Mouse (Mus musculus) testis, adult 2 months (tissue): ENCODE results near the gene Pllp. TPM values are rescaled to one million over a fixed set of nuclear protein-coding genes. Genes with fewer than 3 reads are reported as not detected.

ENCODE experiments used
- H3K27ac ChIP-seq: fragments of 200-500 bp; 2 replicates; pipeline ENCODE4 v1.5.1; 2012; ENCODE audit warnings: low read depth, low read length; ENCODE audit not compliant: control insufficient read depth, insufficient read depth
- H3K27me3 ChIP-seq: fragments of 200-500 bp; 2 replicates; pipeline ENCODE4 v1.6.1; 2012; ENCODE audit warnings: mild to moderate bottlenecking, low read length, moderate library complexity; ENCODE audit not compliant: control insufficient read depth, insufficient read depth
- H3K36me3 ChIP-seq: fragments of 200-500 bp; 2 replicates; pipeline ENCODE4 v1.6.1; 2012; ENCODE audit warnings: mild to moderate bottlenecking, low read length; ENCODE audit not compliant: control insufficient read depth, insufficient read depth
- H3K4me1 ChIP-seq: fragments of 200-500 bp; 2 replicates; pipeline ENCODE4 v1.6.1; 2012; ENCODE audit warnings: low read length; ENCODE audit not compliant: control insufficient read depth, insufficient read depth
- H3K4me3 ChIP-seq: fragments of 200-500 bp; 2 replicates; pipeline ENCODE4 v1.5.1; 2012; ENCODE audit warnings: low read depth, mild to moderate bottlenecking, low read length, moderate library complexity, mixed read lengths; ENCODE audit not compliant: control insufficient read depth
- CTCF ChIP-seq: fragments of 200-500 bp; IDR thresholded peaks from 2 replicates; pipeline ENCODE4 v1.5.1; 2012; ENCODE audit warnings: low read depth, mild to moderate bottlenecking, inconsistent platforms, low read length, moderate library complexity; ENCODE audit not compliant: control insufficient read depth, insufficient read depth, insufficient replicate concordance
- POLR2A ChIP-seq: fragments of 200-500 bp; IDR thresholded peaks from 2 replicates; pipeline ENCODE4 v1.6.1; 2012; ENCODE audit warnings: low read depth, mild to moderate bottlenecking, inconsistent platforms, low read length, moderate library complexity; ENCODE audit not compliant: control insufficient read depth
- polyA plus RNA-seq: library from polyadenylated mRNA; depleted of rRNA; stranded (reverse); fragments of >200 nt; gene quantifications from 2 replicates; pipeline ENCODE4 v1.2.3, GENCODE M21; 2012

The Pllp gene
- polyA plus RNA-seq, 1 experiment, result 0.65 TPM

GRCm38 (mm10) chr8:94674384-94674783 lies 21.7 kb downstream of the Pllp start:
- Histone ChIP-seq H3K36me3 (no peaks in the 10 kb centered on the region; the same call in none of the 2 replicates), H3K4me1 (no peaks in the 10 kb centered on the region), H3K4me3 (no peak overlapping the region), H3K27ac (no peak overlapping the region), H3K27me3 (no peaks in the 10 kb centered on the region)
- TF ChIP-seq CTCF (no peak), POLR2A (no peak)

GRCm38 (mm10) chr8:94666456-94667308 lies 29.4 kb downstream of the Pllp start, which contains the start of gene Arl2bp:
Gene Arl2bp, plus strand, starts transcription at chr8:94666600.
- Histone ChIP-seq H3K4me1 (no peaks in the 10 kb centered on the region), H3K27ac (peak within 1 kb of the TSS; percentile 98)

GRCm38 (mm10) chr8:94664722-94665121 lies 31.4 kb downstream of the Pllp start:
- peak overlapping the region; percentile 14 for H3K4me3 ChIP-seq
- H3K27me3 ChIP-seq, result no peaks in the 10 kb centered on the region
- H3K27ac ChIP-seq, result no peak overlapping the region
- peaks cover 1% of the 10 kb centered on the region; the same call in 1 of the 2 replicates for H3K36me3 ChIP-seq
- no peaks in the 10 kb centered on the region for H3K4me1 ChIP-seq
- no peak for TF ChIP-seq CTCF
- TF ChIP-seq POLR2A, result no peak

More at GRCm38 (mm10) chr8:94666456-94667308, 29.4 kb downstream of the Pllp start, which contains the start of gene Arl2bp:
- H3K36me3 ChIP-seq, result peaks cover 1% of the 10 kb centered on the region
- H3K27me3 ChIP-seq, result no peaks in the 10 kb centered on the region
- peak within 1 kb of the TSS; percentile 99 for H3K4me3 ChIP-seq
- TF ChIP-seq CTCF (no peak), POLR2A (peak; percentile 28)

GRCm38 (mm10) chr8:94660418-94660817 lies 35.7 kb downstream of the Pllp start:
- Histone ChIP-seq H3K36me3 (no peaks in the 10 kb centered on the region; the same call in 1 of the 2 replicates), H3K4me3 (no peak overlapping the region), H3K27me3 (no peaks in the 10 kb centered on the region), H3K27ac (no peak overlapping the region), H3K4me1 (no peaks in the 10 kb centered on the region)
- no peak for TF ChIP-seq POLR2A
- no peak for TF ChIP-seq CTCF

GRCm38 (mm10) chr8:94658031-94658430 lies 38.0 kb downstream of the Pllp start:
- Histone ChIP-seq H3K36me3 (peaks cover 1% of the 10 kb centered on the region; the same call in 1 of the 2 replicates), H3K4me3 (peak overlapping the region; percentile 8), H3K4me1 (no peaks in the 10 kb centered on the region), H3K27ac (no peak overlapping the region), H3K27me3 (no peaks in the 10 kb centered on the region)
- TF ChIP-seq CTCF, result no peak
- TF ChIP-seq POLR2A, result no peak

- Histone ChIP-seq H3K36me3 (peaks cover 1% of the 10 kb centered on the region; the same call in 1 of the 2 replicates), H3K4me3 (no peak overlapping the region), H3K4me1 (no peaks in the 10 kb centered on the region), H3K27ac (no peak overlapping the region), H3K27me3 (no peaks in the 10 kb centered on the region)
- TF ChIP-seq POLR2A (no peak), CTCF (no peak)
Measured at GRCm38 (mm10) chr8:94654994-94655393, 41.1 kb downstream of the Pllp start.

GRCm38 (mm10) chr8:94652951-94653350 lies 43.1 kb downstream of the Pllp start:
- H3K36me3 ChIP-seq, result peaks cover 1% of the 10 kb centered on the region; the same call in 1 of the 2 replicates
- H3K4me1 ChIP-seq, result no peaks in the 10 kb centered on the region
- no peak for TF ChIP-seq CTCF
- TF ChIP-seq POLR2A, result no peak
- no peak overlapping the region for H3K27ac ChIP-seq
- no peaks in the 10 kb centered on the region for H3K27me3 ChIP-seq
- H3K4me3 ChIP-seq, result no peak overlapping the region
